Mouse (Mus musculus) adrenal gland, adult 18-20 months (tissue): ENCODE data around the gene Tmem216. TPM values are rescaled to one million over a fixed set of nuclear protein-coding genes. Genes with fewer than 3 reads are reported as not detected.
"Not testable (repeated sequence)": the region's sequence is repeated elsewhere in the genome, so short reads cannot be mapped to it uniquely, and the experiment has no call there.

Experiments
- DNase-seq, 2 experiments: peaks; one replicate each; pipeline ENCODE4 v3.0.0; 2021 to 2022; ENCODE audit warnings: low spot score in 2 of 2
- total RNA-seq, 2 experiments: library from RNA; stranded (reverse); gene quantifications; 1 replicate in 1 of 2; 2 replicates in 1 of 2; pipeline ENCODE4 v1.2.3; 2021

Gene Tmem216
- total RNA-seq, 2 experiments from 2014 or later = 15.5 to 17.8 TPM

- no peak for DNase-seq
Measured at GRCm38 (mm10) chr19:10569627-10570026, 13.6 kb upstream of the Tmem216 start.

- no peak for DNase-seq
Measured at GRCm38 (mm10) chr19:10565217-10565616, 9.2 kb upstream of the Tmem216 start.

- DNase-seq = no peak
Measured at GRCm38 (mm10) chr19:10564278-10564677, 8.2 kb upstream of the Tmem216 start.

- no peak for DNase-seq
Measured at GRCm38 (mm10) chr19:10562351-10562750, 6.3 kb upstream of the Tmem216 start.

GRCm38 (mm10) chr19:10561558-10562314, 5.7 kb upstream of the Tmem216 start:
- DNase-seq = no peak

GRCm38 (mm10) chr19:10560108-10560507, 4.1 kb upstream of the Tmem216 start:
- no peak for DNase-seq

- not testable (repeated sequence) for DNase-seq
Measured at GRCm38 (mm10) chr19:10557837-10558375, 1.9 kb upstream of the Tmem216 start.

- no peak for DNase-seq
Measured at GRCm38 (mm10) chr19:10557430-10557829, 1.4 kb upstream of the Tmem216 start.

GRCm38 (mm10) chr19:10557001-10557400, 963 bp upstream of the Tmem216 start:
- DNase-seq = no peak

GRCm38 (mm10) chr19:10539454-10539853, 16.6 kb downstream of the Tmem216 start:
- DNase-seq = no peak

- no peak for DNase-seq
Measured at GRCm38 (mm10) chr19:10530082-10530481, 26.0 kb downstream of the Tmem216 start.

- DNase-seq = no peak
Measured at GRCm38 (mm10) chr19:10525910-10526309, 30.1 kb downstream of the Tmem216 start, which contains the start of gene Sdhaf2. Gene Sdhaf2, minus strand, starts transcription at chr19:10526142.

GRCm38 (mm10) chr19:10525106-10525901, 30.7 kb downstream of the Tmem216 start, which contains the start of gene Cpsf7:
Gene Cpsf7, plus strand, starts transcription at chr19:10525266.
- DNase-seq = peak; percentile 81 to 82

- no peak for DNase-seq
Measured at GRCm38 (mm10) chr19:10524784-10525105, 31.3 kb downstream of the Tmem216 start.

- DNase-seq = no peak
Measured at GRCm38 (mm10) chr19:10523483-10524080, 32.5 kb downstream of the Tmem216 start.

- no peak for DNase-seq
Measured at GRCm38 (mm10) chr19:10521926-10522325, 34.1 kb downstream of the Tmem216 start.

- DNase-seq = no peak
Measured at GRCm38 (mm10) chr19:10520355-10520754, 35.7 kb downstream of the Tmem216 start.

- DNase-seq = no peak
Measured at GRCm38 (mm10) chr19:10510759-10511330, 45.2 kb downstream of the Tmem216 start.

- peak in 1 of 2 experiments; percentile 31 for DNase-seq
Measured at GRCm38 (mm10) chr19:10502571-10502970, 53.5 kb downstream of the Tmem216 start.

GRCm38 (mm10) chr19:10500581-10500980, 55.5 kb downstream of the Tmem216 start:
- no peak for DNase-seq

- DNase-seq = no peak
Measured at GRCm38 (mm10) chr19:10497512-10498160, 58.4 kb downstream of the Tmem216 start.
